Mouse (Mus musculus) C2C12 (cell line): ENCODE results near the gene Dysf. TPM values are rescaled to one million over a fixed set of nuclear protein-coding genes. Genes with fewer than 3 reads are reported as not detected.

Source experiments
- H3K27me3 ChIP-seq: one replicate; pipeline ENCODE4 v1.6.1; 2011; ENCODE audit not compliant: control insufficient read depth, insufficient read depth, insufficient read length
- H3K36me3 ChIP-seq: one replicate; pipeline ENCODE4 v1.6.1; 2011; ENCODE audit not compliant: control insufficient read depth, insufficient read depth
- H3K4me3 ChIP-seq: one replicate; pipeline ENCODE4 v1.5.1; 2011; ENCODE audit warnings: mild to moderate bottlenecking, control low read depth; ENCODE audit not compliant: poor library complexity, insufficient read depth, severe bottlenecking
- H3K79me2 ChIP-seq: one replicate; pipeline ENCODE4 v1.6.1; 2011; ENCODE audit not compliant: control insufficient read depth, insufficient read depth
- H3K79me3 ChIP-seq: one replicate; pipeline ENCODE4 v1.6.1; 2011; ENCODE audit warnings: low read depth, control low read depth
- H3ac ChIP-seq: one replicate; pipeline ENCODE3; 2011; ENCODE audit warnings: low read depth; ENCODE audit not compliant: control insufficient read depth, insufficient read length
- CEBPB ChIP-seq: IDR thresholded peaks from one replicate; pipeline ENCODE4 v1.6.1; 2011; ENCODE audit warnings: low read depth, mild to moderate bottlenecking, control low read depth, moderate library complexity
- CTCF ChIP-seq: IDR thresholded peaks from one replicate; pipeline ENCODE4 v1.5.1; 2011; ENCODE audit not compliant: control insufficient read depth, insufficient read depth, insufficient read length
- FOSL1 ChIP-seq: IDR thresholded peaks from one replicate; pipeline ENCODE4 v1.8.0; 2011; ENCODE audit warnings: mild to moderate bottlenecking, low read length; ENCODE audit not compliant: poor library complexity, insufficient read depth, severe bottlenecking
- MAX ChIP-seq: IDR thresholded peaks from one replicate; pipeline ENCODE4 v1.6.1; 2011; ENCODE audit warnings: mild to moderate bottlenecking, control low read depth
- MYOD1 ChIP-seq: IDR thresholded peaks from one replicate; pipeline ENCODE4 v1.6.1; 2011; ENCODE audit warnings: low read depth; ENCODE audit not compliant: control insufficient read depth, insufficient read length
- MYOG ChIP-seq: IDR thresholded peaks from one replicate; pipeline ENCODE4 v1.6.1; 2011; ENCODE audit not compliant: control insufficient read depth, insufficient read length; ENCODE audit errors: extremely low read depth
- USF1 ChIP-seq: IDR thresholded peaks from one replicate; pipeline ENCODE4 v1.6.1; 2011; ENCODE audit warnings: low read depth, mild to moderate bottlenecking, control low read depth, moderate library complexity
- polyA plus RNA-seq: library from polyadenylated mRNA; unstranded; fragments of >200 nt; fragmentation: generic; extraction: Trizol; gene quantifications from one replicate; pipeline ENCODE4 v1.2.1, GENCODE M21; 2012; ENCODE audit warnings: missing spikeins

The Dysf gene
- polyA plus RNA-seq, 1 experiment: 1.9 TPM

- H3K4me3 ChIP-seq: no peak overlapping the region
- no peaks in the 10 kb centered on the region for H3K36me3 ChIP-seq
- H3K79me3 ChIP-seq: no peaks in the 10 kb centered on the region
- H3K79me2 ChIP-seq: no peaks in the 10 kb centered on the region
- no peaks in the 10 kb centered on the region for H3K27me3 ChIP-seq
- no peak for TF ChIP-seq FOSL1
- no peak overlapping the region for H3ac ChIP-seq
Measured at GRCm38 (mm10) chr6:84225587-84225986, 217.2 kb downstream of the Dysf start.

DNA sequence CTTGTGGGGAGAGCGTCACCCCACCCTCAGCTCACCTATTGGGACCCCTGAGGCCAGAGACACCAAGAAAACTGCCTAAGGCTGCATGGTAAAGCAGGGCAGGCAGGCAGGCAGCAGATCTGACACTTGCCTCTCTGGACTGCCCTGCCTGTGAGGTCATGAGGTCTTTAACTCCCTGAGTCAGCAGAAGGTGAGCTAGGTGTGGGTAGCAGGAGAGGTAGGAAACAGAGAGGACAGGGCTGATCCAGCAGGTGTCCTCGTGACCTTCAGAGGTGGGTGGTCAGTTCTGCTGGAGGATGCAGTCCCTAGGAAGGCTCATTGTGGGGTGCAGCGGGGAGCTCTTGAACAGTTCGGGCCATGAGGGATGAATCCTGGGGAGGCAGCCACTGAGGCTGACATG is 219.8 kb downstream of the Dysf start:
- Histone ChIP-seq H3K36me3 (no peaks in the 10 kb centered on the region), H3K27me3 (no peaks in the 10 kb centered on the region), H3K79me2 (no peaks in the 10 kb centered on the region), H3ac (no peak overlapping the region), H3K79me3 (no peaks in the 10 kb centered on the region), H3K4me3 (no peak overlapping the region)
- TF ChIP-seq MYOG (no peak), FOSL1 (no peak), MYOD1 (no peak), CEBPB (no peak), CTCF (no peak), MAX (no peak), USF1 (no peak)

GRCm38 (mm10) chr6:84228786-84229185 is 220.4 kb downstream of the Dysf start:
- no peak for TF ChIP-seq CTCF
- TF ChIP-seq FOSL1: no peak
- no peak for TF ChIP-seq MYOG
- no peak for TF ChIP-seq CEBPB
- TF ChIP-seq MAX: no peak
- no peak for TF ChIP-seq USF1
- TF ChIP-seq MYOD1: no peak

GRCm38 (mm10) chr6:84229739-84230138 is 221.3 kb downstream of the Dysf start:
- no peaks in the 10 kb centered on the region for H3K79me2 ChIP-seq
- TF ChIP-seq CTCF (no peak), FOSL1 (no peak), USF1 (no peak), MAX (no peak), MYOG (no peak), MYOD1 (no peak), CEBPB (no peak)

More at GRCm38 (mm10) chr6:84228786-84229185, 220.4 kb downstream of the Dysf start:
- Histone ChIP-seq H3K79me2 (no peaks in the 10 kb centered on the region), H3K27me3 (no peaks in the 10 kb centered on the region), H3K36me3 (no peaks in the 10 kb centered on the region), H3K4me3 (no peak overlapping the region), H3ac (no peak overlapping the region), H3K79me3 (no peaks in the 10 kb centered on the region)

DNA sequence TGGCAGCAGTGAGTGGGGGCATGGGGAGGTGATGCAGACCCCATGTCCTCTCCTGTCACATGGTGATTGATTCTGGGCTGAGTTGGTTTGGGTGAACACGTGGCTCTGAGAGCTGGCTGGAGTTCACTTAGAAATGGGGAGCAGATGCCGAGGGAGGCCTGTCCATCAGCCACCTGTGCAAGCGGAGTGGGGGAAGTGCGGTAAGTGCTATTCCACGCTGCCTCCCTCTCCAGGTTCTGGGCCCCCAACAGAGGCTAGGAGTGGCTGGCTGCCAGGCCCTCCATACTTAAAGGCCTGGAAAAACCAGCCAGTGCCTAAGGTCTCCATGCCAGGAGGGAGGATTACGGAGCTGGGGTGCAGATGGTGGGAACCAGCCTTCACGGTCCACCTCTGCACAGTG is 222.7 kb downstream of the Dysf start:
- no peak for TF ChIP-seq MAX
- no peak for TF ChIP-seq CEBPB
- no peak for TF ChIP-seq FOSL1
- no peak for TF ChIP-seq CTCF
- Histone ChIP-seq H3K27me3 (no peaks in the 10 kb centered on the region), H3K79me2 (no peaks in the 10 kb centered on the region), H3K79me3 (no peaks in the 10 kb centered on the region), H3ac (no peak overlapping the region), H3K4me3 (no peak overlapping the region), H3K36me3 (no peaks in the 10 kb centered on the region)

More at GRCm38 (mm10) chr6:84229739-84230138, 221.3 kb downstream of the Dysf start:
- H3K79me3 ChIP-seq: no peaks in the 10 kb centered on the region
- no peak overlapping the region for H3K4me3 ChIP-seq
- no peaks in the 10 kb centered on the region for H3K27me3 ChIP-seq
- H3K36me3 ChIP-seq: no peaks in the 10 kb centered on the region
- no peak overlapping the region for H3ac ChIP-seq

GRCm38 (mm10) chr6:84232063-84232760 is 223.8 kb downstream of the Dysf start:
- no peak for TF ChIP-seq FOSL1
- no peak for TF ChIP-seq MYOG
- TF ChIP-seq USF1: no peak
- TF ChIP-seq CEBPB: no peak
- TF ChIP-seq CTCF: no peak
- TF ChIP-seq MYOD1: no peak
- TF ChIP-seq MAX: no peak
- Histone ChIP-seq H3K79me2 (no peaks in the 10 kb centered on the region), H3K27me3 (no peaks in the 10 kb centered on the region), H3ac (no peak overlapping the region), H3K79me3 (no peaks in the 10 kb centered on the region), H3K4me3 (no peak overlapping the region), H3K36me3 (no peaks in the 10 kb centered on the region)
